Mouse (Mus musculus): ENCODE measurements around the gene Arl6ip4.

DNA sequence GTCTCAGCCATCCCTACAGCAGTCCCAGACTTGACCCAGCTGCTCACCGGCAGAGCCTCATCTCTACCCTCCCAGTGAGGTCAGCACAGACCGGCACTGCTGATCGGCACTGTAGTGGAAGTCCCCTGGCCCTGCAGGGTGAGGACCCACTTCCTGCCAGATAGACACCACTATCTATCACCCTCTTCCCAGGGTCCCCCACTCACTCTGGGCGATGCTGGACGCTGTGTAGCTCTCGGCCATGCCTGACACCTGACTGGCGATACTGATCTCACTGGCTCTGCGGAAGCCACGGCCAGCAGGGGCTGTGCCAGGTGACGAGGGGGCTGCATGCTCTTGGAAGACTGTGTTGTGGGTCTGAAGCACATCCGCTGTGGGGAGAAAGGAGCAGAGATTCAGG lies 9.2 kb downstream of the Arl6ip4 start:
- TF ChIP-seq CTCF (IDR thresholded peaks at IDR 0.05; ENCODE audit: control insufficient read depth, insufficient read depth, low read length): no peak
- no peak for TF ChIP-seq POLR2A (IDR thresholded peaks at IDR 0.05; ENCODE audit: borderline replicate concordance, control insufficient read depth, low read depth, low read length)

Measured in bone marrow, adult 2 months (tissue).